Mouse (Mus musculus): ENCODE data around the gene Adam1a. TPM values are rescaled to one million over a fixed set of nuclear protein-coding genes. Genes with fewer than 3 reads are reported as not detected.
"Not testable (repeated sequence)": the region's sequence is repeated elsewhere in the genome, so short reads cannot be mapped to it uniquely, and the experiment has no call there.

The Adam1a gene
- polyA plus RNA-seq, 2 experiments, result 1.3 to 14.7 TPM

DNA sequence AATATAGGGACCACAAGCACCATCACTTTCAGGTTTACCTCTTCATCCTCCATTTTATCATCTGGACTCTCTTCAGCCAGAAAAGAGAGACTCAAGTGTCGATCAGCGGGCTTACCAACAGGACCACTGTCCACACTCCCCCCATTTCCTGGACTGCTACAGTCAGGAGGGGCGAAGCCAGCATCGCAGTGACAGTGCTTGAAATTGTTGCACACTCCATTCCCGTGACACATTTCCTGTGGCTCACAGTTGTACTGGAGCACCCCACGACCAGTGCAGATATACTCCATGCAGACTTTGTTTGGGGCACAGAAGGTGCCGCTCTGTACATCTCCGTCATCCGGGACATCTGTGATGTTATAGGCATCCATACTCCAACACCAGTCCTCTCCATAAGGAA lies 26.3 kb downstream of the Adam1a start:
- 93% methylated on average over 9 of the region's 9 CpGs for WGBS
- TF ChIP-seq POLR2A (IDR thresholded peaks at IDR 0.05; ENCODE audit: borderline replicate concordance, extremely low read depth, insufficient read depth, insufficient read length), result no peak
- Histone ChIP-seq H3K36me3 (ENCODE audit: control insufficient read depth, insufficient read depth, low read length) (peaks cover 41% of the 10 kb centered on the region), H3K27me3 (ENCODE audit: control insufficient read depth, insufficient read depth, low read length) (no peaks in the 10 kb centered on the region), H3K9ac (ENCODE audit: low read depth, low read length, severe bottlenecking) (no peak overlapping the region), H3K4me1 (ENCODE audit: control insufficient read depth, insufficient read depth, low read length) (no peaks in the 10 kb centered on the region), H3K4me2 (replicated peaks; ENCODE audit: low read depth, low read length, severe bottlenecking) (no peak overlapping the region), H3K9me3 (ENCODE audit: control insufficient read depth, low read length) (no peaks in the 10 kb centered on the region), H3K4me3 (replicated peaks; ENCODE audit: low read length) (no peak overlapping the region), H3K27ac (replicated peaks; ENCODE audit: low read depth, low read length) (no peak overlapping the region)
- no peak for DNase-seq (ENCODE audit: low spot score)
- no peak for ATAC-seq (ENCODE audit: low FRiP score, low read depth)

DNA sequence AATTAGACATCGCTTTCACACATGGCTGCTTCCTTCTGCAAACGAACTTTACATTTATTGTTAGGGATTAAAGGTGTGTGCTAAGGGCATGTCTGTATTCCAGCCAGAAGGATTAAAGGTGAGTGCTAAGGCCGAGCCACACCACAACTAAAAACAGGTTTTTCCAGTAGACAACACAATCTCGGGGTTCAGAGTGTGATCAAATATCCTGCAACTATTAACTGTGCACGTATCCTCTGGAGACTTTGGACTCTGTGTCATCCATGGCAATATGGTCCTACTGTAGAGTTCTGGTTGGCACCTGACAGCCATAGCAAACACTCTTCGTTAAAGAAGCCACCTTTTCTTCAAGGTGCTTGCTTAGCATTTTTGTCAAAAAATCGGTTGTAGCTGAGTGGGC lies 35.3 kb downstream of the Adam1a start:
- Histone ChIP-seq H3K9me3 (ENCODE audit: control insufficient read depth, low read length) (no peaks in the 10 kb centered on the region), H3K4me1 (ENCODE audit: control insufficient read depth, insufficient read depth, low read length) (no peaks in the 10 kb centered on the region), H3K9ac (ENCODE audit: low read depth, low read length, severe bottlenecking) (no peak overlapping the region), H3K4me3 (replicated peaks; ENCODE audit: low read length) (no peak overlapping the region), H3K27ac (replicated peaks; ENCODE audit: low read depth, low read length) (no peak overlapping the region), H3K27me3 (ENCODE audit: control insufficient read depth, insufficient read depth, low read length) (no peaks in the 10 kb centered on the region), H3K36me3 (ENCODE audit: control insufficient read depth, insufficient read depth, low read length) (no peaks in the 10 kb centered on the region), H3K4me2 (replicated peaks; ENCODE audit: low read depth, low read length, severe bottlenecking) (no peak overlapping the region)
- DNase-seq (ENCODE audit: low spot score), result no peak
- no peak for ATAC-seq (ENCODE audit: low FRiP score, low read depth)
- no peak for TF ChIP-seq POLR2A (IDR thresholded peaks at IDR 0.05; ENCODE audit: borderline replicate concordance, extremely low read depth, insufficient read depth, insufficient read length)
- 80% methylated on average over 7 of the region's 7 CpGs for WGBS

DNA sequence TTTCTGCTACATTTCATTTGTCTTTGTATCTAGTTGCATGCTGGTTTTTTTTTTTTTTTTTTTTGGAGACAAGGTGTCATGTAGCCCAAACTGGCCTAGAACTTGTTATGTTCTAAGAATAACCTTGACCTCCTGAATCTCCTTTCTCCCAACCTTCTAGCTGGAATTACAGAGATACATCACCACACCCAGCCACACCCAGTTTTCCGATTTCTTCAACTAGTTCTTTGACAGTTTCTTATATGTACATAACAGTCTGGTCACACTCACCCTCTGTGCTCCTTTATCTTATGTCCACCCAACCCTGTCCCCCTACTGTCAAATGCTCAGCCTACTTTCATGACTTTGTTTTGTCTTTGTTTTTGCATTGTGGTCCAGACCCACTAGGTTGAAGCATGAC lies 38.4 kb downstream of the Adam1a start:
- H3K9me3 ChIP-seq (ENCODE audit: control insufficient read depth, low read length), result no peaks in the 10 kb centered on the region
- H3K36me3 ChIP-seq (ENCODE audit: control insufficient read depth, insufficient read depth, low read length), result no peaks in the 10 kb centered on the region
- no peak overlapping the region for H3K4me3 ChIP-seq (replicated peaks; ENCODE audit: low read length)
- no peak overlapping the region for H3K9ac ChIP-seq (ENCODE audit: low read depth, low read length, severe bottlenecking)
- no peak for TF ChIP-seq POLR2A (IDR thresholded peaks at IDR 0.05; ENCODE audit: borderline replicate concordance, extremely low read depth, insufficient read depth, insufficient read length)
- WGBS, result 85% methylated on average over 1 of the region's 1 CpGs
- no peaks in the 10 kb centered on the region for H3K27me3 ChIP-seq (ENCODE audit: control insufficient read depth, insufficient read depth, low read length)
- H3K4me1 ChIP-seq (ENCODE audit: control insufficient read depth, insufficient read depth, low read length), result no peaks in the 10 kb centered on the region
- no peak overlapping the region for H3K4me2 ChIP-seq (replicated peaks; ENCODE audit: low read depth, low read length, severe bottlenecking)
- no peak for ATAC-seq (ENCODE audit: low FRiP score, low read depth)
- DNase-seq (ENCODE audit: low spot score), result no peak
- no peak overlapping the region for H3K27ac ChIP-seq (replicated peaks; ENCODE audit: low read depth, low read length)

DNA sequence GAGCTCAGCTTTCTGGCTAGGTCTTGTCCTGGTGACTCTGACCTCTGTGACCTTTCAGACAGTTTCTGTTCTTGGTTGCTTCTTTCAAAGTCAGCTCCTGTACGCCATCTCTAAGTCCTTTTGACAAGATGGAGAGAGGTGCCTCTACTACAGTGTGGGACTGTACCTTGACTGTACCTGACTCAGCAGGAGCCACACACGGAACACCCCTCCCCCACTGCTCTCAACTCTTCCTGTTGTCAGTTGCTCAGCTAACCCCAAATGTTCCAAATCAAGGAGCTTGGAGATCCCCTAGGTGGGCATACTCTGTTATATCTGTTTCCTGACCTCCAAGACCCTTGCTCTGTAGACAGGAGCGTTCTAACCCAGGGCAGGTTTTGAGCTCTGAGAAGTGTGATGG lies 42.1 kb downstream of the Adam1a start, which contains the start of gene Adam1b:
Gene Adam1b, minus strand, starts transcription at position 205 of the 400 bp plus-strand sequence.
- 81% methylated on average over 3 of the region's 3 CpGs for WGBS

DNA sequence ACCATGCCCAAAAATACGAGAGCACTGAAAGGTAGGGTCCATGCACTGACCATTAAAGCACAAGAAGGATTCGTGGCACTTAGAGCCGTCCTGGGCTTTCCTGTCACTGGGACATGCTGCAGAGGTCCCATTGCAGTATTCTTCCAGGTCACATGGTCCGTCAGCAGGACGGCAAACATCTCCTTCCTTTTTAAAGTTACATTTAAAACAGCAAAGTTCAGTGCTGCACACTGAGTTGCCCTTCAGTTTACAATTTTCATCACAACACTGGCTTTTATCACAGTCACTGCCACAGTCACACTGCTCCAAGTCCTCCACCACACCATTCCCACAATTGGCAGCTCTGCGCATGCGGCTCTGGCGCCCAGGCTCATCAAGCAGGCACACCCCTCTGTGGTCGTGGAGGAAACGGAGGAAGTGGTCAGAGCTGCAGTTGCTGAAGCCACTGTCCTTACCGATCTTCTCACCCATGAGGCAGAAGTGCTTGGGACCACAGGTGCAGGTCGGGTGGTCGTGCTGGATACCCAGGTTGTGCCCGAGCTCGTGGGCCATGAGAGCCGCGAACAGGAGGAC lies 43.8 kb downstream of the Adam1a start:
- not testable (repeated sequence) for ATAC-seq (ENCODE audit: low FRiP score, low read depth); H3K4me1 ChIP-seq (ENCODE audit: control insufficient read depth, insufficient read depth, low read length); DNase-seq (ENCODE audit: low spot score); H3K4me2 ChIP-seq (replicated peaks; ENCODE audit: low read depth, low read length, severe bottlenecking); H3K4me3 ChIP-seq (replicated peaks; ENCODE audit: low read length); H3K9ac ChIP-seq (ENCODE audit: low read depth, low read length, severe bottlenecking); H3K27me3 ChIP-seq (ENCODE audit: control insufficient read depth, insufficient read depth, low read length); H3K27ac ChIP-seq (replicated peaks; ENCODE audit: low read depth, low read length); H3K36me3 ChIP-seq (ENCODE audit: control insufficient read depth, insufficient read depth, low read length); H3K9me3 ChIP-seq (ENCODE audit: control insufficient read depth, low read length)
- WGBS, result 72% methylated on average over 10 of the region's 17 CpGs

More for the DNA sequence above, 42.1 kb downstream of the Adam1a start, which contains the start of gene Adam1b:
- Histone ChIP-seq H3K36me3 (ENCODE audit: control insufficient read depth, insufficient read depth, low read length) (no peaks in the 10 kb centered on the region), H3K27me3 (ENCODE audit: control insufficient read depth, insufficient read depth, low read length) (no peaks in the 10 kb centered on the region), H3K9ac (ENCODE audit: low read depth, low read length, severe bottlenecking) (no peak within 1 kb of the TSS), H3K27ac (replicated peaks; ENCODE audit: low read depth, low read length) (no peak within 1 kb of the TSS), H3K4me1 (ENCODE audit: control insufficient read depth, insufficient read depth, low read length) (no peaks in the 10 kb centered on the region), H3K4me3 (replicated peaks; ENCODE audit: low read length) (no peak within 1 kb of the TSS), H3K9me3 (ENCODE audit: control insufficient read depth, low read length) (no peaks in the 10 kb centered on the region), H3K4me2 (replicated peaks; ENCODE audit: low read depth, low read length, severe bottlenecking) (no peak within 1 kb of the TSS)
- no peak for TF ChIP-seq POLR2A (IDR thresholded peaks at IDR 0.05; ENCODE audit: borderline replicate concordance, extremely low read depth, insufficient read depth, insufficient read length)
- ATAC-seq (ENCODE audit: low FRiP score, low read depth), result no peak
- DNase-seq (ENCODE audit: low spot score), result no peak

DNA sequence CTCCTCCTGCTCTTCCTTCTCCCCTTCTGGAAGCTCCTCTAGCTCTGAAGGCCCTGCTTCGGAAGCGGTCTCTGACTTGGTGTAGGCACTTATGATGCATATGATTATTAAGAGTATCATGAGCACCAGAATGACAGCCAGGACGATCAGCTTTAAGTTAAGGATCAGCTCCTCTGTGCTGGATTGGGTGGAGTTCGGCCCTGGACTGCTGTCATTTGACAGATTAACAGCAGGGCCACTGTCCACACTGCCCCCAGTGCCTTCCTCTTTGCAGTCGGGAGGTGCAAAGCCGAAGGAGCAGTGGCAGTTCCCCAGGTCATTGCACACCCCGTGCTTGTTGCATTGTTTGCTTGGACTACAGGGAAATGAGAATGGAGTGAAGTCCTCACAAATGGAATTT lies 44.6 kb downstream of the Adam1a start:
- no peak for DNase-seq (ENCODE audit: low spot score)
- Histone ChIP-seq H3K27ac (replicated peaks; ENCODE audit: low read depth, low read length) (no peak overlapping the region), H3K27me3 (ENCODE audit: control insufficient read depth, insufficient read depth, low read length) (no peaks in the 10 kb centered on the region), H3K4me1 (ENCODE audit: control insufficient read depth, insufficient read depth, low read length) (no peaks in the 10 kb centered on the region), H3K9me3 (ENCODE audit: control insufficient read depth, low read length) (no peaks in the 10 kb centered on the region), H3K4me2 (replicated peaks; ENCODE audit: low read depth, low read length, severe bottlenecking) (no peak overlapping the region), H3K36me3 (ENCODE audit: control insufficient read depth, insufficient read depth, low read length) (no peaks in the 10 kb centered on the region), H3K9ac (ENCODE audit: low read depth, low read length, severe bottlenecking) (no peak overlapping the region), H3K4me3 (replicated peaks; ENCODE audit: low read length) (no peak overlapping the region)
- TF ChIP-seq POLR2A (IDR thresholded peaks at IDR 0.05; ENCODE audit: borderline replicate concordance, extremely low read depth, insufficient read depth, insufficient read length), result no peak
- WGBS, result 69% methylated on average over 7 of the region's 7 CpGs
- ATAC-seq (ENCODE audit: low FRiP score, low read depth), result no peak
